Mouse (Mus musculus): ENCODE results near the gene Rsbn1l. TPM values are rescaled to one million over a fixed set of nuclear protein-coding genes. Genes with fewer than 3 reads are reported as not detected.

Gene Rsbn1l
- polyA plus RNA-seq, 2 experiments = 3.7 to 4.6 TPM

DNA sequence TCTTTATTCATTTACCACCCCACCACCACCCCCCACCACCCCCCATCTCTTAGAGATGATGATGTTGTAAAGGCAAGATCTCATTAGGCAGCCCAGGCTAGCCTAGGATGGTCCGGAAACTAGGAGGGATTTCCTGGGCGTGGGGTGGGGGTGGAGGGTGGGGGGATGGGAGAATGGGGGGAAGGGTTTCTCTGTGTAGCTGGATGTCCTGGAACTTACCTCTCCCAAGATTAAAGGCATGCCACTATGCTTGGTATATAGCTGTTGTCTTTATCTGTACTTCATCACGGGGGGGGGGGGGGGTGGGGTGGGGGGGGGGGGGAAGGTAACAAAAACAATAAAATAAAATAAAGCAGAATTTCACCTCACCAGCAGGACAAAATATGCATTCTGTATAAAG is 112.8 kb downstream of the Rsbn1l start:
- ATAC-seq (ENCODE audit: insufficient read depth) (no peak), DNase-seq (ENCODE audit: low read depth in 3 of 3, low spot score in 3 of 3) (no peak)
- TF ChIP-seq EP300 (IDR thresholded peaks at IDR 0.05; ENCODE audit: low read depth) (no peak), CTCF (IDR thresholded peaks at IDR 0.05; ENCODE audit: low read depth) (no peak)
- H3K36me3 ChIP-seq (replicated peaks; ENCODE audit: control insufficient read depth, insufficient read depth, low read depth) = no peaks in the 10 kb centered on the region
- H3K4me3 ChIP-seq (ENCODE audit: insufficient read depth in 1 of 2, low read depth in 2 of 2, low read length in 2 of 2) = no peak overlapping the region
- H3K27me3 ChIP-seq (ENCODE audit: control insufficient read depth, insufficient read depth, low read length) = no peaks in the 10 kb centered on the region
- no peaks in the 10 kb centered on the region; a peak in 1 of 4 replicates for H3K4me1 ChIP-seq (replicated peaks; ENCODE audit: control insufficient read depth in 2 of 2, insufficient read depth in 2 of 2, low read length in 1 of 2)
- 64% methylated on average over 2 of the region's 3 CpGs for WGBS (ENCODE audit: insufficient replicate concordance)
- H3K9ac ChIP-seq (replicated peaks) = no peak overlapping the region
- no peak overlapping the region for H3K4me2 ChIP-seq (ENCODE audit: low read depth)
- no peaks in the 10 kb centered on the region for H3K9me3 ChIP-seq (ENCODE audit: control insufficient read depth, low read length)
- no peak overlapping the region for H3K27ac ChIP-seq

Other genes starting within 250 kb of the Rsbn1l start
- 2.0 and 2.9 TPM in 2 replicates for gene Phtf2, start 74.3 kb downstream of the Rsbn1l start, polyA plus RNA-seq (2012; rRNA removed)
- gene Phtf2, start 74.3 kb downstream of the Rsbn1l start, polyA plus RNA-seq (2014; fragmentation: Nextera tagmentation; extraction: Ambion mirVana) = 5.5 and 6.6 TPM in 2 replicates
- 10.4 and 15.1 TPM in 2 replicates for gene Tmem60, start 74.2 kb downstream of the Rsbn1l start, polyA plus RNA-seq (2012; rRNA removed)
- 39.9 and 40.9 TPM in 2 replicates for gene Tmem60, start 74.2 kb downstream of the Rsbn1l start, polyA plus RNA-seq (2014; fragmentation: Nextera tagmentation; extraction: Ambion mirVana)
- 12.5 and 18.6 TPM in 2 replicates for gene Ptpn12, start 99.5 kb upstream of the Rsbn1l start, polyA plus RNA-seq (2012; rRNA removed)
- gene Ptpn12, start 99.5 kb upstream of the Rsbn1l start, polyA plus RNA-seq (2014; fragmentation: Nextera tagmentation; extraction: Ambion mirVana) = 14.4 and 15.0 TPM in 2 replicates
- 0.69 and 1.3 TPM in 2 replicates for gene Gsap, start 229.9 kb upstream of the Rsbn1l start, polyA plus RNA-seq (2012; rRNA removed)
- 2.1 and 2.6 TPM in 2 replicates for gene Gsap, start 229.9 kb upstream of the Rsbn1l start, polyA plus RNA-seq (2014; fragmentation: Nextera tagmentation; extraction: Ambion mirVana)

All from liver, embryonic 14.5 days (tissue).